Mouse (Mus musculus) liver, embryonic 11.5 days (tissue): ENCODE measurements around the gene Aldh1a2. TPM values are rescaled to one million over a fixed set of nuclear protein-coding genes. Genes with fewer than 3 reads are reported as not detected.

Experiments
- ATAC-seq: fragments of 200-750 bp; cut with Nextera tagmentation; replicated peaks from 2 replicates; pipeline ENCODE4 v1.8.0; 2017; ENCODE audit warnings: moderate number of reproducible peaks, mild to moderate bottlenecking, moderate TSS enrichment, moderate library complexity; ENCODE audit not compliant: low FRiP score
- DNase-seq: peaks from one replicate; pipeline ENCODE4 v3.0.0-alpha.2; 2017; ENCODE audit warnings: low spot score
- H3K27ac ChIP-seq: fragments of 300-500 bp; sonication (generic); 2 replicates; pipeline ENCODE4 v1.5.1; 2014; ENCODE audit warnings: mild to moderate bottlenecking, low read depth, low read length, control low read depth
- H3K27me3 ChIP-seq: fragments of 300-500 bp; sonication (generic); replicated peaks from 2 replicates; pipeline ENCODE4 v1.6.1; 2014; ENCODE audit warnings: low read length, mixed read lengths; ENCODE audit not compliant: control insufficient read depth, insufficient read depth
- H3K36me3 ChIP-seq: fragments of 300-500 bp; sonication (generic); 2 replicates; pipeline ENCODE4 v1.6.1; 2014; ENCODE audit warnings: mild to moderate bottlenecking, low read length, moderate library complexity, mixed read lengths; ENCODE audit not compliant: control insufficient read depth, insufficient read depth
- H3K4me1 ChIP-seq: fragments of 300-500 bp; sonication (generic); replicated peaks from 2 replicates; pipeline ENCODE4 v1.6.1; 2014; ENCODE audit warnings: low read length, mixed read lengths; ENCODE audit not compliant: control insufficient read depth, insufficient read depth
- H3K4me2 ChIP-seq: fragments of 300-500 bp; sonication (generic); 2 replicates; pipeline ENCODE4 v1.6.1; 2014; ENCODE audit warnings: mild to moderate bottlenecking, control low read depth, moderate library complexity
- H3K4me3 ChIP-seq: fragments of 300-500 bp; sonication (generic); 2 replicates; pipeline ENCODE4 v1.5.1; 2014; ENCODE audit warnings: low read depth, low read length, control low read depth
- H3K9ac ChIP-seq: fragments of 300-500 bp; sonication (generic); 2 replicates; pipeline ENCODE4 v1.6.1; 2014; ENCODE audit warnings: low read depth, low read length, control low read depth
- H3K9me3 ChIP-seq: fragments of 300-500 bp; sonication (generic); 2 replicates; pipeline ENCODE4 v1.6.1; 2016; ENCODE audit warnings: low read length, inconsistent platforms, mixed read lengths; ENCODE audit not compliant: control insufficient read depth
- WGBS: fragments of 180-500 bp; shearing (Covaris S2); extraction: QIAGEN DNeasy Blood & Tissue Kit; methylation state at CpG from one replicate; pipeline ENCODE4 v1.1.7; 2014; 5-methylcytosine and 5-hydroxymethylcytosine counted together
- polyA plus RNA-seq: library from polyadenylated mRNA; unstranded; fragments of >200 nt; fragmentation: Nextera tagmentation; extraction: Ambion mirVana; gene quantifications from 2 replicates; pipeline ENCODE4 v1.2.1, GENCODE M21; 2014

The Aldh1a2 gene
- polyA plus RNA-seq, 1 experiment from 2014 or later = 19.6 TPM

- Histone ChIP-seq H3K4me2 (no peak overlapping the region), H3K36me3 (no peaks in the 10 kb centered on the region), H3K4me3 (no peak overlapping the region), H3K27ac (no peak overlapping the region), H3K9ac (no peak overlapping the region), H3K27me3 (no peaks in the 10 kb centered on the region), H3K9me3 (no peaks in the 10 kb centered on the region), H3K4me1 (peaks cover 8% of the 10 kb centered on the region)
- peak; percentile 76 for ATAC-seq
- DNase-seq = no peak
- WGBS = 55% methylated on average over 6 of the region's 6 CpGs
Measured at GRCm38 (mm10) chr9:71179276-71179896, 36.2 kb upstream of the Aldh1a2 start.

GRCm38 (mm10) chr9:71179964-71180700, 35.5 kb upstream of the Aldh1a2 start:
- Histone ChIP-seq H3K27me3 (no peaks in the 10 kb centered on the region), H3K27ac (no peak overlapping the region), H3K4me3 (no peak overlapping the region), H3K9me3 (no peaks in the 10 kb centered on the region), H3K36me3 (no peaks in the 10 kb centered on the region), H3K4me2 (no peak overlapping the region), H3K4me1 (peaks cover 6% of the 10 kb centered on the region), H3K9ac (no peak overlapping the region)
- ATAC-seq (no peak), DNase-seq (no peak)
- WGBS = 73% methylated on average over 8 of the region's 8 CpGs

- no peak for ATAC-seq
- Histone ChIP-seq H3K36me3 (no peaks in the 10 kb centered on the region), H3K4me3 (no peak overlapping the region), H3K9ac (no peak overlapping the region), H3K9me3 (no peaks in the 10 kb centered on the region), H3K4me2 (no peak overlapping the region), H3K4me1 (peaks cover 5% of the 10 kb centered on the region), H3K27me3 (no peaks in the 10 kb centered on the region), H3K27ac (no peak overlapping the region)
- DNase-seq = no peak
Measured at GRCm38 (mm10) chr9:71185285-71185684, 30.3 kb upstream of the Aldh1a2 start.

GRCm38 (mm10) chr9:71185823-71186222, 29.8 kb upstream of the Aldh1a2 start:
- Histone ChIP-seq H3K27me3 (no peaks in the 10 kb centered on the region), H3K4me1 (peaks cover 5% of the 10 kb centered on the region), H3K4me2 (no peak overlapping the region), H3K36me3 (no peaks in the 10 kb centered on the region), H3K9ac (no peak overlapping the region), H3K9me3 (no peaks in the 10 kb centered on the region), H3K4me3 (no peak overlapping the region), H3K27ac (no peak overlapping the region)
- WGBS = 77% methylated on average over 2 of the region's 2 CpGs
- DNase-seq (no peak), ATAC-seq (no peak)

GRCm38 (mm10) chr9:71187396-71187795, 28.2 kb upstream of the Aldh1a2 start:
- 49% methylated on average over 7 of the region's 7 CpGs for WGBS
- Histone ChIP-seq H3K27me3 (no peaks in the 10 kb centered on the region), H3K27ac (no peak overlapping the region), H3K9ac (no peak overlapping the region), H3K36me3 (no peaks in the 10 kb centered on the region), H3K9me3 (no peaks in the 10 kb centered on the region), H3K4me1 (peaks cover 5% of the 10 kb centered on the region), H3K4me2 (no peak overlapping the region), H3K4me3 (no peak overlapping the region)
- no peak for ATAC-seq
- no peak for DNase-seq

GRCm38 (mm10) chr9:71188647-71189415, 26.8 kb upstream of the Aldh1a2 start:
- Histone ChIP-seq H3K27ac (no peak overlapping the region), H3K4me1 (peaks cover 5% of the 10 kb centered on the region), H3K9ac (peak overlapping the region; percentile 52; the same call in 1 of the 2 replicates), H3K9me3 (no peaks in the 10 kb centered on the region), H3K27me3 (no peaks in the 10 kb centered on the region), H3K4me3 (no peak overlapping the region), H3K4me2 (peak overlapping the region; percentile 59), H3K36me3 (no peaks in the 10 kb centered on the region)
- ATAC-seq (peak; percentile 95), DNase-seq (peak; percentile 79)
- WGBS = 4% methylated on average over 12 of the region's 12 CpGs

GRCm38 (mm10) chr9:71198826-71199225, 16.8 kb upstream of the Aldh1a2 start:
- Histone ChIP-seq H3K27ac (no peak overlapping the region), H3K36me3 (no peaks in the 10 kb centered on the region), H3K4me1 (no peaks in the 10 kb centered on the region), H3K9me3 (no peaks in the 10 kb centered on the region), H3K4me2 (no peak overlapping the region), H3K4me3 (no peak overlapping the region), H3K27me3 (no peaks in the 10 kb centered on the region), H3K9ac (no peak overlapping the region)
- ATAC-seq = no peak
- DNase-seq = no peak
- 76% methylated on average over 5 of the region's 5 CpGs for WGBS

- DNase-seq (no peak), ATAC-seq (no peak)
Measured at GRCm38 (mm10) chr9:71202265-71202664, 13.3 kb upstream of the Aldh1a2 start.

More at GRCm38 (mm10) chr9:71202265-71202664, 13.3 kb upstream of the Aldh1a2 start:
- WGBS = 63% methylated on average over 4 of the region's 4 CpGs
- Histone ChIP-seq H3K4me1 (no peaks in the 10 kb centered on the region), H3K4me3 (no peak overlapping the region), H3K36me3 (no peaks in the 10 kb centered on the region), H3K27ac (no peak overlapping the region), H3K27me3 (no peaks in the 10 kb centered on the region), H3K4me2 (no peak overlapping the region), H3K9me3 (no peaks in the 10 kb centered on the region), H3K9ac (no peak overlapping the region)
